Mouse (Mus musculus) embryonic facial prominence, embryonic 14.5 days (tissue): Measurements from ENCODE around the gene Gmnn. TPM values are rescaled to one million over a fixed set of nuclear protein-coding genes. Genes with fewer than 3 reads are reported as not detected.
A peak's percentile ranks its signal among the peaks of the same experiment; 100 is the strongest.

Experiments
- ATAC-seq: fragments of 200-750 bp; cut with Nextera tagmentation; 2 replicates; pipeline ENCODE4 v1.8.0; 2017; ENCODE audit warnings: low read depth, moderate number of reproducible peaks, moderate TSS enrichment
- DNase-seq: peaks from one replicate; pipeline ENCODE4 v3.0.0-alpha.2; 2015; ENCODE audit warnings: low spot score
- H3K27ac ChIP-seq: fragments of 300-500 bp; sonication (generic); replicated peaks from 2 replicates; pipeline ENCODE4 v1.5.1; 2014; ENCODE audit warnings: low read depth, mild to moderate bottlenecking, low read length, moderate library complexity
- H3K27me3 ChIP-seq: fragments of 300-500 bp; sonication (generic); replicated peaks from 2 replicates; pipeline ENCODE4 v1.6.1; 2014; ENCODE audit warnings: low read length; ENCODE audit not compliant: control insufficient read depth, insufficient read depth
- H3K36me3 ChIP-seq: fragments of 300-500 bp; sonication (generic); 2 replicates; pipeline ENCODE4 v1.6.1; 2014; ENCODE audit warnings: low read length, mixed read lengths; ENCODE audit not compliant: control insufficient read depth, insufficient read depth
- H3K4me1 ChIP-seq: fragments of 300-500 bp; sonication (generic); 2 replicates; pipeline ENCODE4 v1.6.1; 2014; ENCODE audit warnings: antibody characterized with exemption, low read length; ENCODE audit not compliant: control insufficient read depth, insufficient read depth
- H3K4me2 ChIP-seq: fragments of 300-500 bp; sonication (generic); 2 replicates; pipeline ENCODE4 v1.6.1; 2014; ENCODE audit warnings: low read depth, mild to moderate bottlenecking, low read length, moderate library complexity, mixed read lengths
- H3K4me3 ChIP-seq: fragments of 300-500 bp; sonication (generic); 2 replicates; pipeline ENCODE4 v1.5.1; 2014; ENCODE audit warnings: low read depth, mild to moderate bottlenecking, low read length
- H3K9ac ChIP-seq: fragments of 300-500 bp; sonication (generic); 2 replicates; pipeline ENCODE4 v1.6.1; 2014; ENCODE audit warnings: low read depth, mild to moderate bottlenecking, low read length, moderate library complexity, mixed read lengths
- H3K9me3 ChIP-seq: fragments of 300-500 bp; sonication (generic); 2 replicates; pipeline ENCODE4 v1.6.1; 2016; ENCODE audit warnings: low read length; ENCODE audit not compliant: control insufficient read depth
- WGBS: fragments of 180-500 bp; shearing (Covaris S2); extraction: QIAGEN DNeasy Blood & Tissue Kit; methylation state at CpG from one replicate; pipeline ENCODE4 v1.1.7; 2014; 5-methylcytosine and 5-hydroxymethylcytosine counted together
- polyA plus RNA-seq: library from polyadenylated mRNA; unstranded; fragments of >200 nt; fragmentation: Nextera tagmentation; extraction: Ambion mirVana; gene quantifications from 2 replicates; pipeline ENCODE4 v1.2.1, GENCODE M21; 2014

Gene Gmnn
- polyA plus RNA-seq = 82.4 and 82.8 TPM in 2 replicates

DNA sequence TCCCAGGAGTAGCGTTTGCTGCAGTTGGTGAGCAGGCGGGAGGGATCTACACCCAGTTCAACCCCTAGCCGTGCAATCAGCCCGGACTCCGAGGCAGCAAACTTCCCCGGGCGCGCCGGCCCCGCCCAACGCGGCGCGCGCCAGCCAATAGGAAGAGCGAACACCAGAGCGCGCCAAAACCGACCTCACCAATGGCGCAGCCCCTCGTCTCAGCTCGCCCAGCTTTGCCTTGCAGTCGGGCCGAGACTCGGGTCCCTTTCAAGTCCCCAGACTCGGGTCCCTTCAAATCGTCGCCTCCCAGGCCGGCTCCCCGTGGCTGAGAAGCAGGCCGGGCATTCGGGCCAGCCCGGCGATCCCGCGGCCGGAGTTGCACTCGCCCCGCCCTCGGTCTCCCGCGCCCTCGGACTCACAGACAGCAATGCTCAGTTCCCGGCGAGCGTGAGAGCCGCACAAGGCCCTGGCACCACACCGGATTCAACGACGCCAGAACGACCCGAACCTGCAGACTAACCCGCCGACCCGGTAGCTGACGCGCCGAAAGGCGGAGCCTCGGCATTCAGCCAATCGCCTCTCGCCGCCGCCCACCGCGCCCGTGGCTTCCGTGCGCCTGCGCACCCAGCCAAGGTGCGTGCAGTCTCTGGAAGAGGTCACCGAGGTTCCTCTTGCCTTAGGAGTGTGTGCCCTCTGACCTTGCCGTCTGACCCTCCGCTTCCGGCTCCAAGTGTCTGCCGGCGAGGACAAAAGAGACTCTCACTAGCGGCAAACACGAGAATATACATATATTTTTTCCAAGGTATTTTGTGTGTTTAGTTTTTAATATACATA is at the start of gene Gmnn:
Gene Gmnn, minus strand, starts transcription at position 521 of the 825 bp plus-strand sequence.
- H3K9ac ChIP-seq = peak within 1 kb of the TSS; percentile 86
- ATAC-seq = peak; percentile 98
- WGBS = under 1% methylated on average over 48 of the region's 79 CpGs
- H3K4me3 ChIP-seq = peak within 1 kb of the TSS; percentile 97
- H3K9me3 ChIP-seq = no peaks in the 10 kb centered on the region
- no peaks in the 10 kb centered on the region for H3K27me3 ChIP-seq
- H3K4me2 ChIP-seq = peak within 1 kb of the TSS; percentile 62
- H3K4me1 ChIP-seq = peaks cover 7% of the 10 kb centered on the region; the same call in 1 of the 2 replicates
- peak; percentile 95 for DNase-seq
- H3K27ac ChIP-seq = peak within 1 kb of the TSS; percentile 93
- H3K36me3 ChIP-seq = peaks cover 13% of the 10 kb centered on the region

DNA sequence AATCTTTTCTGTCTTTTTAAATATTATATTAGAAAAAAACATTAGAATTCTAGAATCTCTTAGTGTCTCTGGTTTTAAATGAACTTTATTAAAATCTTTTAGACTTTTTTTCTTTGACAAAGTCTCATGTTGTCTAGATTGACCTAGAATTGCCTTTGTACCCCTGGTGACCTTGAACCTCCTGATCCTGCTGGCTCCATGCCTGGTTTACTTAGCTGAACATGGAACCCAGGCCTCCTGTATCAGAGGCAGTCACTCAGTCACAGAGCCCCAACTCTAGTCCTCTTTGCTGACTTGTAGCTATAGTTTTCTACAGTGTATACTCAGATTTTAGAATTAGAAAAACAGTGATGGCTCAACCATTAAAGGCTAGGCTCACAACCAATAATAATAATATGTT is 44.4 kb upstream of the Gmnn start:
- ATAC-seq = no peak
- no peak overlapping the region for H3K4me3 ChIP-seq
- H3K27ac ChIP-seq = no peak overlapping the region
- H3K4me1 ChIP-seq = peaks cover 15% of the 10 kb centered on the region
- DNase-seq = no peak
- H3K9me3 ChIP-seq = no peaks in the 10 kb centered on the region
- H3K36me3 ChIP-seq = peaks cover 63% of the 10 kb centered on the region
- H3K4me2 ChIP-seq = no peak overlapping the region
- no peaks in the 10 kb centered on the region for H3K27me3 ChIP-seq
- no peak overlapping the region for H3K9ac ChIP-seq

- Histone ChIP-seq H3K27me3 (no peaks in the 10 kb centered on the region), H3K36me3 (peaks cover 34% of the 10 kb centered on the region), H3K4me2 (peak overlapping the region; percentile 82), H3K27ac (no peak overlapping the region), H3K9ac (peak overlapping the region; percentile 97), H3K4me3 (peak overlapping the region; percentile 87), H3K4me1 (peaks cover 18% of the 10 kb centered on the region), H3K9me3 (no peaks in the 10 kb centered on the region)
- 19% methylated on average over 2 of the region's 2 CpGs for WGBS
- DNase-seq (no peak), ATAC-seq (no peak)
Observed at GRCm38 (mm10) chr13:24803196-24803595, 41.5 kb upstream of the Gmnn start.

DNA sequence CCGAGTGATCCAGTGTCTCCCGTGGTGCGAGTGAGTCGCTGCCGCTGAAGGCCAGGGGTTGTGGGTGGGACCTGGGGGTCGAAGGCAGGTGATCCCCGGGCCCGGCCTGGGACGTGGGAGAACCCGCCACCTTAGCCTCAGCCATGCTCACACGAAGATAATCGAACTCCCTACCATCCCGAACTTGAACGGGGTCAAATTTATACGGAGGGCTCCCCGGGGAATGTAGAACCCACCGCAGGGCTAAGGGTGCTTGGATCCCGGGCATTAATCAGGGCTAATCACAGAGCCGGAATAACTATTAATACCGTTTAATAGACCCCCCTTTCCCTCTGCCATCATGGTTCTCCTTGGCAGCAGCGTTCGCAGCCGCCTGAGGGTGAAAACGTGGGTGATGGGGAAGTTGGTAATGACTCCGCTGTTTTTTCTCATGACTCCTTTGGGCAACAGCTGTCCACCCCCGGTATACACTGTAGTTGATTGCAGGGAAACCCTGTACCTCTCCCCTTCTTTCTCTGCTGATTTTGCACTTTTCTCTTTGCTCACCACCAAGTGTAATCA is 40.5 kb upstream of the Gmnn start:
- Histone ChIP-seq H3K9ac (peak overlapping the region; percentile 97), H3K4me1 (peaks cover 18% of the 10 kb centered on the region), H3K4me2 (peak overlapping the region; percentile 82), H3K27ac (peak overlapping the region; percentile 99; the same call in 1 of the 2 replicates), H3K27me3 (no peaks in the 10 kb centered on the region), H3K36me3 (peaks cover 24% of the 10 kb centered on the region), H3K4me3 (peak overlapping the region; percentile 87), H3K9me3 (no peaks in the 10 kb centered on the region)
- ATAC-seq (no peak), DNase-seq (peak; percentile 54)
- under 1% methylated on average over 26 of the region's 26 CpGs for WGBS

DNA sequence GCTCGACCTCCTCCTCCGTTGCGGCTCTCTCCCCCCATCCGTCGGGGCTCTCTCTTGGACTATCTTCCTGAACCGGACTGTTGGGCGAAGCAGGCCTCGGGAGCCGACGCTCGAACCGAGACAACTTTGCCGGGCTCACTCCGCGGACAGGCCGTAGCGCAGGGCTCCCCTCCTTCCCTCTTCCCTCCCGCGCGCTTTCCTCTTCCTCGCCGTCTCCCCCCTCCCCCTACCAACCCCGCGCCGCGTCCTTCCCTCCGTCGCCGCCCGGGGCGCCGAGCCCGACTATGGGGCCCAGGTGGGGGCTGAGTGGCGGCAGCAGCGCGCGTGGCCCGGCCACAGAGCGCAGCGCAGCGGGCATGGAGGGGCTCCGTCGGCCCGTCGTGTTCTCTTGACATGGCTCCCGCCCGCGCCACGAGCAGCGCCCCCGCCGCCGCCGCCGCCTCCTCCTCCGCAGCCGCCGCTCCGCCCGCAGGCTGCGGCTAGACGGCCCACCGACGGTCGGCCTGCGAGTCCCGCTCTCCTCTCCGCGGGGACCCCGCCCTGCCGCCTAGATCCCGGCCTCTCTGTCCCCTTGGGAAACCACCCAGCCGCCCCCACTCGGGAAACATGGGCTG is 39.7 kb upstream of the Gmnn start, which contains the start of gene BC005537:
Gene BC005537, plus strand, starts transcription at position 350 of the 614 bp plus-strand sequence.
- H3K27me3 ChIP-seq = no peaks in the 10 kb centered on the region
- H3K36me3 ChIP-seq = peaks cover 18% of the 10 kb centered on the region
- WGBS = 0% methylated on average over 43 of the region's 74 CpGs
- H3K4me3 ChIP-seq = peak within 1 kb of the TSS; percentile 87
- H3K4me2 ChIP-seq = peak within 1 kb of the TSS; percentile 86
- ATAC-seq (peak; percentile 44), DNase-seq (peak; percentile 61)
- H3K9me3 ChIP-seq = no peaks in the 10 kb centered on the region
- peak within 1 kb of the TSS; percentile 97 for H3K9ac ChIP-seq
- peaks cover 18% of the 10 kb centered on the region for H3K4me1 ChIP-seq
- peak within 1 kb of the TSS; percentile 99 for H3K27ac ChIP-seq

- H3K9ac ChIP-seq = peak overlapping the region; percentile 97
- peak overlapping the region; percentile 86 for H3K4me2 ChIP-seq
- no peaks in the 10 kb centered on the region for H3K27me3 ChIP-seq
- H3K27ac ChIP-seq = peak overlapping the region; percentile 99
- peaks cover 12% of the 10 kb centered on the region for H3K36me3 ChIP-seq
- ATAC-seq (peak; percentile 97), DNase-seq (peak; percentile 99)
- peaks cover 18% of the 10 kb centered on the region for H3K4me1 ChIP-seq
- no peaks in the 10 kb centered on the region for H3K9me3 ChIP-seq
- WGBS = under 1% methylated on average over 42 of the region's 42 CpGs
- peak overlapping the region; percentile 87 for H3K4me3 ChIP-seq
Observed at GRCm38 (mm10) chr13:24800674-24801307, 39.1 kb upstream of the Gmnn start.

- Histone ChIP-seq H3K4me2 (peak overlapping the region; percentile 86), H3K36me3 (peaks cover 5% of the 10 kb centered on the region; the same call in 1 of the 2 replicates), H3K27ac (peak overlapping the region; percentile 90), H3K4me1 (peaks cover 18% of the 10 kb centered on the region), H3K9ac (peak overlapping the region; percentile 97), H3K27me3 (no peaks in the 10 kb centered on the region), H3K4me3 (peak overlapping the region; percentile 87), H3K9me3 (no peaks in the 10 kb centered on the region)
- ATAC-seq = peak; percentile 39
- WGBS = under 1% methylated on average over 31 of the region's 31 CpGs
- DNase-seq = peak; percentile 42
Observed at GRCm38 (mm10) chr13:24799925-24800673, 38.4 kb upstream of the Gmnn start.
